Mouse (Mus musculus): ENCODE results near the gene Faap100. TPM values are rescaled to one million over a fixed set of nuclear protein-coding genes. Genes with fewer than 3 reads are reported as not detected.
A peak's percentile ranks its signal among the peaks of the same experiment; 100 is the strongest.

Gene Faap100
- total RNA-seq, 2 experiments from 2014 or later: 16.7 to 16.9 TPM

DNA sequence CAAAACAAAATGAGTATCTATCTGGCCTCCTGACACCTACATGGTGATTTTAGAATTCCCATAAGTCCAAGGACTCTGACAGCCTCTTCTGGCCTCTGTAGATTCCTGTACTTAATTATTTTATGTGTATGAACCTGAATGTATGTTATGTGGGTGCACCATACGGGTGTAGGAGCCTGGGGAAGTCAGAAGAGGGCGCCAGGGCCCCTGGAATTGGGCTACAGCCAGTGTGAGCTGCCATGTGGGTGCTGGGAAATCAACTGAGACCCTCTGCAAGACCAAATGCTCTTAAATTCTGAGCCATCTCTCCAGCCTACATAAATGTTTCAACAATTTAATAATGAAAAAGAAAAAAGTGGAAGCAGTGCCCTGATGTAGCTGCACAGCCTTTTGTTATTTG is 41.1 kb downstream of the Faap100 start:
- DNase-seq (ENCODE audit: low spot score in 2 of 2): peak; percentile 5 to 6

DNA sequence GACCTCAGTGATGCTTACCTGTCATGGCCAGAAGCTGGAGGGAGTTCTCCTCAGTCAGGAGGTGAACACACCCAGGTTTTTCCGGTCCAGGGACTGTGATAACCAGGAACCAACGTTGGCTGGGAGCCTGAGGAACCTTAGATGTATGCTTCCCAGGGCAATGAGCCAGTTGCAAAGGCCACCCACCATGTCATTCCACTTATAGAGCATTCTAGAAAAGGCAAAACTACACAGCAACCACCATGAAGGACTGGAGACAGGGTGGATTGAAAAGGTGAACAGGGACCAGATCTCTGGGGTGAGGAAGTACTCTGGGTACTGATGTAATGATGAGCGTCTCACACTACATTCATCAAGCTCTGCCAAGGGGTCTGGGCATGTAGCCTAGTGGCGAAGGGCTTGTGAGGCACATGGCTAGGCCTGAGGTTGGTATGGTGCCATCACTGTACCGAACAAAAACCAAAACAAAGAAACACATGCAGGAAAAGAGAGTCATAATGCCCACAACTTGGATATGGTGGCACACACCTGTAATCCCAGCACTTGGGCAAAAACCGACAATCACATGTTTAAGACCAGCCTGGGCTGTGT is 43.0 kb downstream of the Faap100 start:
- peak; percentile 9 to 13 for DNase-seq (ENCODE audit: low spot score in 2 of 2)

DNA sequence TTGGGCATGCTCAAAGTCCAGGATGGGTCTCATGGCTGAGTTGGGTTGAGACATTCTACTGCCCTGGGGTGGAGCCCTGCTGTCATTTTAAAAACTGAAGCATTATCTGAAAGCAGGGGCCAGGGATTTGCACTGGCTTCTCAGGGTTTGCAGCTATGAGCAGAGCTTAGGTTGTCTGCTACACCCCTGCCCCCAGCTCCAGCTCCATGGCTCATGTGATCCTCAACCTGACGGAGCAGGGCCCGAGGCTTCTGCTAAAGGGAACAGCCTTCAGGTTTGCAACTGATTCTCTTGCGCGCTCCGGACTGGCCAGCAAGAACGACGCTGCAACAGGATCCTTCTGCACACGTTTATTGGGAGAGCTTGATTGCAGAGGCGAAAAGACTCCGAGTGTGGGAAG is 58.4 kb downstream of the Faap100 start:
- peak; percentile 4 to 13 for DNase-seq (ENCODE audit: low spot score in 2 of 2)

DNA sequence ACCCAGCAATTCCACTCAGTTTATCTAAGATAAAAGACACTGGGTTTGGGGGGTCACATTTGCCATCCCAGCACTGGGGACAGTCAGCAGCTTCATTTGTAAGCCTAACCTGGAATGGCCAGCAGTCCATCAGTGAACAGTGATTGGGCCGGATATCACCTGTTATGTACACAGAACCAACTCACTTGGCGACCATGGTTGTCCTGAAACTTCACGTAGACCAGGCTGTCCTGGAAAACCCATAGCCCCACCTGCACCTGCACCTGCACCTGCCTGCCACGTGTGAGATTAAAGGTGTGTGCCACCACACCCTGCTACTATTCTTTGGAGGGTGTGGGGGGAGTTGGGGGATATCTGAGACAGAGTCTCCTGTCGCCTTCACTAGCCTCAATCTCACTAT is 59.3 kb downstream of the Faap100 start:
- DNase-seq (ENCODE audit: low spot score in 2 of 2): peak; percentile 5 to 12

Small RNA genes lying within 50 kb of the gene (microRNA-seq; reads per million reads assigned to microRNA genes)
- gene Gm23419 (not detected), gene Mir6935 (not detected)

Other genes starting within 250 kb of the Faap100 start
- 100 to 1,000 TPM in 1 of 2 experiments, 10 to 100 TPM in 1; 88.6 to 100 TPM for gene Slc38a10, start 227.4 kb downstream of the Faap100 start, total RNA-seq (2021)
- 10 to 100 TPM; 13.6 to 15.1 TPM for gene Bahcc1, start 145.8 kb downstream of the Faap100 start, total RNA-seq (2021)
- gene Actg1, start 30.2 kb downstream of the Faap100 start, total RNA-seq (2021): 100 to 1,000 TPM; 861 to 883 TPM
- gene Fscn2, start 17.2 kb downstream of the Faap100 start, total RNA-seq (2021): under 1 TPM; 0.52 to 0.98 TPM
- gene Nploc4, start 58.9 kb upstream of the Faap100 start, total RNA-seq (2021): 10 to 100 TPM; 68.0 to 80.5 TPM
- 1 to 10 TPM in 1 of 2 experiments, not detected in 1; 4.6 TPM for gene Tspan10, start 63.9 kb upstream of the Faap100 start, total RNA-seq (2021)
- gene Pde6g, start 74.7 kb upstream of the Faap100 start, total RNA-seq (2021): under 1 TPM in 1 of 2 experiments, not detected in 1; 0.39 TPM
- gene Oxld1, start 79.3 kb upstream of the Faap100 start, total RNA-seq (2021): 10 to 100 TPM; 19.3 to 24.8 TPM
- 10 to 100 TPM in 1 of 2 experiments, 1 to 10 TPM in 1; 8.9 to 10.1 TPM for gene Ccdc137, start 79.4 kb upstream of the Faap100 start, total RNA-seq (2021)
- gene Arl16, start 88.8 kb upstream of the Faap100 start, total RNA-seq (2021): 10 to 100 TPM; 20.8 to 23.8 TPM
- gene Mrpl12, start 105.8 kb upstream of the Faap100 start, total RNA-seq (2021): 100 to 1,000 TPM; 116 to 122 TPM
- gene Slc25a10, start 113.1 kb upstream of the Faap100 start, total RNA-seq (2021): 10 to 100 TPM; 19.6 to 20.0 TPM
- gene Gcgr, start 151.9 kb upstream of the Faap100 start, total RNA-seq (2021): under 1 TPM in 1 of 2 experiments, not detected in 1; 0.26 TPM
- 10 to 100 TPM; 74.0 to 81.3 TPM for gene Mcrip1, start 171.0 kb upstream of the Faap100 start, total RNA-seq (2021)
- gene Ppp1r27, start 172.4 kb upstream of the Faap100 start, total RNA-seq (2021): 10 to 100 TPM; 80.7 to 99.3 TPM
- gene P4hb, start 194.5 kb upstream of the Faap100 start, total RNA-seq (2021): 100 to 1,000 TPM; 527 to 538 TPM
- gene Arhgdia, start 202.9 kb upstream of the Faap100 start, total RNA-seq (2021): 100 to 1,000 TPM; 278 to 300 TPM
- 100 to 1,000 TPM; 112 to 113 TPM for gene Alyref, start 219.6 kb upstream of the Faap100 start, total RNA-seq (2021)
- gene Anapc11, start 219.7 kb upstream of the Faap100 start, total RNA-seq (2021): 10 to 100 TPM; 72.5 to 86.2 TPM
- gene Npb, start 229.7 kb upstream of the Faap100 start, total RNA-seq (2021): 1 to 10 TPM in 1 of 2 experiments, not detected in 1; 1.3 TPM
- 10 to 100 TPM; 36.6 to 41.4 TPM for gene Pcyt2, start 239.2 kb upstream of the Faap100 start, total RNA-seq (2021)
- 10 to 100 TPM; 12.2 to 12.6 TPM for gene Sirt7, start 246.5 kb upstream of the Faap100 start, total RNA-seq (2021)